Mouse (Mus musculus) CH12.LX (cell line): Measurements from ENCODE around the gene Arhgef7. TPM values are rescaled to one million over a fixed set of nuclear protein-coding genes. Genes with fewer than 3 reads are reported as not detected.

Source experiments
- DNase-seq: peaks from one replicate; pipeline ENCODE4 v3.0.0-alpha.2; 2013; ENCODE audit errors: extremely low read depth
- H3K27ac ChIP-seq: 2 replicates; pipeline ENCODE4 v1.5.1; 2012; ENCODE audit warnings: low read depth, mild to moderate bottlenecking, control low read depth, moderate library complexity; ENCODE audit not compliant: insufficient read depth
- H3K27me3 ChIP-seq: replicated peaks from 2 replicates; pipeline ENCODE3; 2012; ENCODE audit warnings: inconsistent platforms
- H3K36me3 ChIP-seq, 2 experiments: replicated peaks in 1 of 2; 2 replicates each; pipeline versions ENCODE3 to v1.6.1; 2012; ENCODE audit warnings: inconsistent platforms in 1 of 2, low read length in 1 of 2, mild to moderate bottlenecking in 1 of 2, mixed read lengths in 1 of 2, moderate library complexity in 1 of 2; ENCODE audit not compliant: control insufficient read depth in 1 of 2, insufficient read depth in 1 of 2
- H3K4me1 ChIP-seq, 2 experiments: 2 replicates each; pipeline ENCODE4 v1.6.1; 2012; ENCODE audit warnings: inconsistent platforms in 1 of 2, moderate library complexity in 1 of 2; ENCODE audit not compliant: insufficient read depth in 2 of 2, control insufficient read depth in 1 of 2
- H3K4me2 ChIP-seq: 2 replicates; pipeline ENCODE4 v1.6.1; 2012; ENCODE audit warnings: low read depth, mild to moderate bottlenecking, control low read depth; ENCODE audit not compliant: poor library complexity, insufficient read depth, severe bottlenecking
- H3K4me3 ChIP-seq, 3 experiments: fragments of 150-350 bp in 1 of 3; sonication (generic) in 1 of 3; replicated peaks in 1 of 3; 2 replicates each; pipeline versions ENCODE3 to v1.5.1; 2011 to 2012; ENCODE audit warnings: low read depth in 2 of 3, low read length in 2 of 3, mild to moderate bottlenecking in 2 of 3, moderate library complexity in 2 of 3, control low read depth in 1 of 3, improper control_type of control experiment in 1 of 3, inconsistent platforms in 1 of 3, mixed read lengths in 1 of 3; ENCODE audit not compliant: poor library complexity in 1 of 3
- H3K79me2 ChIP-seq: replicated peaks from 2 replicates; pipeline ENCODE4 v1.6.1; 2012; ENCODE audit warnings: mild to moderate bottlenecking, moderate library complexity; ENCODE audit not compliant: control insufficient read depth, poor library complexity, insufficient read depth, severe bottlenecking; ENCODE audit errors: extremely low read depth
- H3K9ac ChIP-seq: 2 replicates; pipeline ENCODE4 v1.6.1; 2012; ENCODE audit warnings: low read depth, mild to moderate bottlenecking, control low read depth, moderate library complexity; ENCODE audit not compliant: insufficient read depth
- H3K9me3 ChIP-seq: replicated peaks from 2 replicates; pipeline ENCODE3; 2012; ENCODE audit warnings: low read length, inconsistent platforms, mixed read lengths
- CHD1 ChIP-seq: IDR thresholded peaks from 2 replicates; pipeline ENCODE4 v1.6.1; 2012; ENCODE audit warnings: low read depth, low read length, improper control_type of control experiment, inconsistent platforms
- CTCF ChIP-seq, 2 experiments: IDR thresholded peaks in 1 of 2; conservative IDR thresholded peaks in 1 of 2; 2 replicates each; pipeline ENCODE4 v1.5.1; 2011 to 2012; ENCODE audit warnings: low read depth in 2 of 2, low read length in 2 of 2, improper control_type of control experiment in 1 of 2, inconsistent platforms in 1 of 2, mild to moderate bottlenecking in 1 of 2, moderate library complexity in 1 of 2
- E2F4 ChIP-seq: IDR thresholded peaks from 2 replicates; pipeline ENCODE4 v1.6.1; 2011; ENCODE audit warnings: low read depth, low read length, improper control_type of control experiment; ENCODE audit not compliant: insufficient replicate concordance
- ETS1 ChIP-seq: conservative IDR thresholded peaks from 2 replicates; pipeline ENCODE4 v1.6.1; 2012; ENCODE audit warnings: low read depth, mild to moderate bottlenecking, inconsistent platforms, low read length, improper control_type of control experiment, moderate library complexity
- GABPA ChIP-seq: IDR thresholded peaks from 2 replicates; pipeline ENCODE4 v1.6.1; 2012; ENCODE audit warnings: low read depth, low read length, improper control_type of control experiment, inconsistent platforms; ENCODE audit not compliant: insufficient replicate concordance
- IRF4 ChIP-seq: IDR thresholded peaks from 2 replicates; pipeline ENCODE4 v1.6.1; 2014; ENCODE audit warnings: low read depth, mild to moderate bottlenecking, inconsistent platforms, low read length, improper control_type of control experiment
- JUND ChIP-seq: conservative IDR thresholded peaks from 2 replicates; pipeline ENCODE4 v1.6.1; 2011; ENCODE audit warnings: low read depth, low read length, improper control_type of control experiment
- MAZ ChIP-seq: IDR thresholded peaks from 2 replicates; pipeline ENCODE4 v1.6.1; 2012; ENCODE audit warnings: low read depth, mild to moderate bottlenecking, inconsistent platforms, low read length, improper control_type of control experiment, moderate library complexity
- MXI1 ChIP-seq: IDR thresholded peaks from 2 replicates; pipeline ENCODE4 v1.6.1; 2011; ENCODE audit warnings: mild to moderate bottlenecking, low read depth, low read length, improper control_type of control experiment
- MYC ChIP-seq: IDR thresholded peaks from 2 replicates; pipeline ENCODE4 v1.6.1; 2011; ENCODE audit warnings: low read depth, mild to moderate bottlenecking, improper control_type of control experiment, low read length
- NRF1 ChIP-seq: IDR thresholded peaks from 2 replicates; pipeline ENCODE4 v1.6.1; 2014; ENCODE audit warnings: low read depth, mild to moderate bottlenecking, inconsistent platforms, low read length, improper control_type of control experiment, moderate library complexity
- RAD21 ChIP-seq: IDR thresholded peaks from 2 replicates; pipeline ENCODE4 v1.6.1; 2011; ENCODE audit warnings: low read depth, mild to moderate bottlenecking, low read length, improper control_type of control experiment, moderate library complexity
- RCOR1 ChIP-seq: conservative IDR thresholded peaks from 2 replicates; pipeline ENCODE4 v1.6.1; 2012; ENCODE audit warnings: low read depth, mild to moderate bottlenecking, inconsistent platforms, low read length, improper control_type of control experiment
- SIN3A ChIP-seq: IDR thresholded peaks from 2 replicates; pipeline ENCODE4 v1.6.1; 2012; ENCODE audit warnings: low read length, improper control_type of control experiment, inconsistent platforms
- SMC3 ChIP-seq: IDR thresholded peaks from 2 replicates; pipeline ENCODE4 v1.6.1; 2011; ENCODE audit warnings: low read depth, low read length, improper control_type of control experiment
- TBP ChIP-seq: conservative IDR thresholded peaks from 2 replicates; pipeline ENCODE4 v1.6.1; 2011; ENCODE audit warnings: low read depth, low read length, improper control_type of control experiment
- TCF12 ChIP-seq: IDR thresholded peaks from 2 replicates; pipeline ENCODE4 v1.6.1; 2014; ENCODE audit warnings: low read depth, mild to moderate bottlenecking, inconsistent platforms, low read length, improper control_type of control experiment
- UBTF ChIP-seq: IDR thresholded peaks from 2 replicates; pipeline ENCODE4 v1.6.1; 2012; ENCODE audit warnings: low read depth, mild to moderate bottlenecking, inconsistent platforms, low read length, improper control_type of control experiment, moderate library complexity
- USF1 ChIP-seq: IDR thresholded peaks from 2 replicates; pipeline ENCODE4 v1.6.1; 2014; ENCODE audit warnings: low read depth, mild to moderate bottlenecking, inconsistent platforms, low read length, improper control_type of control experiment
- ZC3H11A ChIP-seq: IDR thresholded peaks from 2 replicates; pipeline ENCODE4 v1.6.1; 2012; ENCODE audit warnings: low read depth, mild to moderate bottlenecking, inconsistent platforms, low read length, improper control_type of control experiment
- ZKSCAN1 ChIP-seq: IDR thresholded peaks from 2 replicates; pipeline ENCODE4 v1.6.1; 2012; ENCODE audit warnings: low read depth, inconsistent platforms, low read length, improper control_type of control experiment, borderline replicate concordance
- ZMIZ1 ChIP-seq: IDR thresholded peaks from 2 replicates; pipeline ENCODE4 v1.6.1; 2012; ENCODE audit warnings: low read depth, mild to moderate bottlenecking, inconsistent platforms, low read length, improper control_type of control experiment
- dilution Hi-C: fragments of 300-500 bp; cut with MboI; formaldehyde crosslinking; loops from 2 replicates; pipeline ENCODE4 v1.14.3; 2020; ENCODE audit warnings: low sequenced_read_pairs; ENCODE audit not compliant: extremely low pct_unique_long_range_greater_than_20kb, extremely low pct_ligation_motif_present
- in situ Hi-C: fragments of 300-500 bp; cut with MboI; formaldehyde crosslinking; loops from 3 replicates; pipeline ENCODE4 v1.14.3; 2019; ENCODE audit warnings: low sequenced_read_pairs, low pct_ligation_motif_present, low pct_unique_long_range_greater_than_20kb, mixed read lengths
- polyA plus RNA-seq: library from polyadenylated mRNA; unstranded; fragments of >175 nt; gene quantifications from 2 replicates; pipeline ENCODE4 v1.2.1, GENCODE M21; 2012; ENCODE audit warnings: low read depth; ENCODE audit not compliant: insufficient read length
- total RNA-seq, 2 experiments: library from RNA; depleted of rRNA; stranded (reverse); fragments of 300-350 nt in 1 of 2; fragments of >200 nt in 1 of 2; gene quantifications; 2 replicates each; pipeline ENCODE4 v1.2.3; 2012 to 2014

Gene Arhgef7
- total and polyA plus RNA-seq, 3 experiments: 8.5 to 28.7 (median 17.0) TPM

GRCm38 (mm10) chr8:11737096-11737495, 9.6 kb downstream of the Arhgef7 start:
- in situ Hi-C loops: no loop called here
- H3K27ac ChIP-seq: no peak overlapping the region
- H3K9ac ChIP-seq: no peak overlapping the region
- H3K36me3 ChIP-seq: no peaks in the 10 kb centered on the region
- DNase-seq: no peak
- peaks cover 0 to 4% of the 10 kb centered on the region in 2 experiments; a peak in 2 of 4 replicates for H3K4me1 ChIP-seq
- no peak overlapping the region for H3K4me3 ChIP-seq
- dilution Hi-C loops: no loop called here
- no peaks in the 10 kb centered on the region for H3K79me2 ChIP-seq
- no peaks in the 10 kb centered on the region for H3K9me3 ChIP-seq
- H3K27me3 ChIP-seq: peaks cover 97% of the 10 kb centered on the region
- TF ChIP-seq NRF1 (no peak), SMC3 (no peak), UBTF (no peak), SIN3A (no peak), USF1 (no peak), E2F4 (no peak), TBP (no peak), MAZ (no peak), TCF12 (no peak), CHD1 (no peak), RCOR1 (no peak), IRF4 (no peak), MXI1 (no peak), GABPA (no peak), ZKSCAN1 (no peak), ZMIZ1 (no peak)
- no peak overlapping the region for H3K4me2 ChIP-seq

DNA sequence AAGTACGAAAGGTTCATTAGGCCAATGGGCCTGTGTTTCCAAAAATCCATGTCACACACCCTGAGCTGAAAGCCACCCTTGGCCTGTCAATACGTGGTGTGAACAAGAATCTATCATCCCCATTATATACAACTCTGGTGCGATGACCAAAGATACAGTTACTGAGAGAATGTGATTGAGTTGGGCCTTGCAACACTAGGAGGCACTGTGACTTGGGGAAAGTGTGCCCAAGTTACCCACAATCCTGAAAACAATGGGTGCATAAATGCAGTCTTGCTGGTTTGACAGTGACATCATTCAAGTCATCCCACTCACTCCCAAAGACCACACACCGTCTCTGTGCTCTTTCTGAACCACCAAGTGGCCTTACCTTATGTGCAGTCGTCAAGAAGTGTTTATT, 11.6 kb downstream of the Arhgef7 start:
- in situ Hi-C loops: no loop called here
- dilution Hi-C loops: no loop called here
- H3K27me3 ChIP-seq: peaks cover 98% of the 10 kb centered on the region

More for the DNA sequence above, 11.6 kb downstream of the Arhgef7 start:
- TF ChIP-seq MYC: no peak
- peak in 1 of 2 experiments; percentile 48; a peak in 2 of 4 replicates for TF ChIP-seq CTCF (conservative IDR thresholded peaks at IDR 0.05 in 1 of 2, IDR thresholded peaks at IDR 0.05 in 1 of 2; ENCODE audit: low read depth in 2 of 2, low read length in 2 of 2)
- no peak for TF ChIP-seq ZKSCAN1
- no peak for TF ChIP-seq ZC3H11A
- TF ChIP-seq E2F4: no peak
- TF ChIP-seq ETS1: no peak
- TF ChIP-seq RAD21: peak; percentile 31
- TF ChIP-seq JUND: no peak
- TF ChIP-seq USF1: no peak
- TF ChIP-seq SMC3: peak; percentile 20
- H3K4me3 ChIP-seq: no peak overlapping the region
- H3K4me1 ChIP-seq: peaks cover 0 to under 1% of the 10 kb centered on the region in 2 experiments; a peak in 1 of 4 replicates
- no peak overlapping the region for H3K27ac ChIP-seq
- no peaks in the 10 kb centered on the region for H3K79me2 ChIP-seq
- no peaks in the 10 kb centered on the region for H3K9me3 ChIP-seq
- DNase-seq: no peak
- H3K9ac ChIP-seq: no peak overlapping the region
- no peaks in the 10 kb centered on the region for H3K36me3 ChIP-seq
- H3K4me2 ChIP-seq: no peak overlapping the region
